Mouse (Mus musculus): ENCODE measurements around the gene Lbr. TPM values are rescaled to one million over a fixed set of nuclear protein-coding genes. Genes with fewer than 3 reads are reported as not detected.

Gene Lbr
- polyA plus RNA-seq, 1 experiment, result 31.5 TPM

- H3K79me3 ChIP-seq (ENCODE audit: low read depth), result peaks cover 45% of the 10 kb centered on the region
- H3K4me3 ChIP-seq (ENCODE audit: insufficient read depth, poor library complexity, severe bottlenecking), result peak overlapping the region; percentile 55
- no peaks in the 10 kb centered on the region for H3K27me3 ChIP-seq (ENCODE audit: control insufficient read depth, insufficient read depth, insufficient read length)
- peak; percentile 53 for TF ChIP-seq MAX (IDR thresholded peaks at IDR 0.05)
- TF ChIP-seq FOSL1 (IDR thresholded peaks at IDR 0.05; ENCODE audit: insufficient read depth, low read length, poor library complexity, severe bottlenecking), result no peak
- peaks cover 49% of the 10 kb centered on the region for H3K79me2 ChIP-seq (ENCODE audit: control insufficient read depth, insufficient read depth)
- peak overlapping the region; percentile 77 for H3ac ChIP-seq (ENCODE audit: control insufficient read depth, insufficient read length, low read depth)
- H3K36me3 ChIP-seq (ENCODE audit: control insufficient read depth, insufficient read depth), result peaks cover 4% of the 10 kb centered on the region
Measured at GRCm38 (mm10) chr1:181841864-181842672, 778 bp downstream of the Lbr start.

GRCm38 (mm10) chr1:181841396-181841795, 1.4 kb downstream of the Lbr start:
- no peaks in the 10 kb centered on the region for H3K27me3 ChIP-seq (ENCODE audit: control insufficient read depth, insufficient read depth, insufficient read length)
- TF ChIP-seq USF1 (IDR thresholded peaks at IDR 0.05; ENCODE audit: low read depth), result no peak
- TF ChIP-seq CEBPB (IDR thresholded peaks at IDR 0.05; ENCODE audit: low read depth), result no peak
- no peak for TF ChIP-seq FOSL1 (IDR thresholded peaks at IDR 0.05; ENCODE audit: insufficient read depth, low read length, poor library complexity, severe bottlenecking)
- TF ChIP-seq CTCF (IDR thresholded peaks at IDR 0.05; ENCODE audit: control insufficient read depth, insufficient read depth, insufficient read length), result no peak
- no peak for TF ChIP-seq MYOD1 (IDR thresholded peaks at IDR 0.05; ENCODE audit: control insufficient read depth, insufficient read length, low read depth)
- TF ChIP-seq MYOG (IDR thresholded peaks at IDR 0.05; ENCODE audit: control insufficient read depth, extremely low read depth, insufficient read length), result no peak
- TF ChIP-seq MAX (IDR thresholded peaks at IDR 0.05), result no peak

GRCm38 (mm10) chr1:181839746-181840366, 3.0 kb downstream of the Lbr start:
- Histone ChIP-seq H3K36me3 (ENCODE audit: control insufficient read depth, insufficient read depth) (peaks cover 23% of the 10 kb centered on the region), H3K27me3 (ENCODE audit: control insufficient read depth, insufficient read depth, insufficient read length) (no peaks in the 10 kb centered on the region), H3K4me3 (ENCODE audit: insufficient read depth, poor library complexity, severe bottlenecking) (peak overlapping the region; percentile 55), H3K79me3 (ENCODE audit: low read depth) (peaks cover 59% of the 10 kb centered on the region), H3K79me2 (ENCODE audit: control insufficient read depth, insufficient read depth) (peaks cover 70% of the 10 kb centered on the region), H3ac (ENCODE audit: control insufficient read depth, insufficient read length, low read depth) (no peak overlapping the region)
- TF ChIP-seq CTCF (IDR thresholded peaks at IDR 0.05; ENCODE audit: control insufficient read depth, insufficient read depth, insufficient read length) (no peak), USF1 (IDR thresholded peaks at IDR 0.05; ENCODE audit: low read depth) (no peak), MAX (IDR thresholded peaks at IDR 0.05) (no peak), MYOG (IDR thresholded peaks at IDR 0.05; ENCODE audit: control insufficient read depth, extremely low read depth, insufficient read length) (no peak), MYOD1 (IDR thresholded peaks at IDR 0.05; ENCODE audit: control insufficient read depth, insufficient read length, low read depth) (no peak), FOSL1 (IDR thresholded peaks at IDR 0.05; ENCODE audit: insufficient read depth, low read length, poor library complexity, severe bottlenecking) (no peak)

More at GRCm38 (mm10) chr1:181841396-181841795, 1.4 kb downstream of the Lbr start:
- H3ac ChIP-seq (ENCODE audit: control insufficient read depth, insufficient read length, low read depth), result peak overlapping the region; percentile 77
- H3K79me3 ChIP-seq (ENCODE audit: low read depth), result peaks cover 51% of the 10 kb centered on the region
- H3K4me3 ChIP-seq (ENCODE audit: insufficient read depth, poor library complexity, severe bottlenecking), result peak overlapping the region; percentile 55
- H3K79me2 ChIP-seq (ENCODE audit: control insufficient read depth, insufficient read depth), result peaks cover 56% of the 10 kb centered on the region
- H3K36me3 ChIP-seq (ENCODE audit: control insufficient read depth, insufficient read depth), result peaks cover 10% of the 10 kb centered on the region

- H3K79me3 ChIP-seq (ENCODE audit: low read depth), result peaks cover 67% of the 10 kb centered on the region
- H3K36me3 ChIP-seq (ENCODE audit: control insufficient read depth, insufficient read depth), result peaks cover 40% of the 10 kb centered on the region
- TF ChIP-seq CTCF (IDR thresholded peaks at IDR 0.05; ENCODE audit: control insufficient read depth, insufficient read depth, insufficient read length), result no peak
- TF ChIP-seq MAX (IDR thresholded peaks at IDR 0.05), result no peak
- no peak for TF ChIP-seq CEBPB (IDR thresholded peaks at IDR 0.05; ENCODE audit: low read depth)
- TF ChIP-seq MYOG (IDR thresholded peaks at IDR 0.05; ENCODE audit: control insufficient read depth, extremely low read depth, insufficient read length), result no peak
- TF ChIP-seq MYOD1 (IDR thresholded peaks at IDR 0.05; ENCODE audit: control insufficient read depth, insufficient read length, low read depth), result no peak
- TF ChIP-seq FOSL1 (IDR thresholded peaks at IDR 0.05; ENCODE audit: insufficient read depth, low read length, poor library complexity, severe bottlenecking), result no peak
- no peak overlapping the region for H3ac ChIP-seq (ENCODE audit: control insufficient read depth, insufficient read length, low read depth)
- no peak overlapping the region for H3K4me3 ChIP-seq (ENCODE audit: insufficient read depth, poor library complexity, severe bottlenecking)
- no peaks in the 10 kb centered on the region for H3K27me3 ChIP-seq (ENCODE audit: control insufficient read depth, insufficient read depth, insufficient read length)
- H3K79me2 ChIP-seq (ENCODE audit: control insufficient read depth, insufficient read depth), result peaks cover 87% of the 10 kb centered on the region
Measured at GRCm38 (mm10) chr1:181838111-181838510, 4.7 kb downstream of the Lbr start.

- H3K36me3 ChIP-seq (ENCODE audit: control insufficient read depth, insufficient read depth), result peaks cover 79% of the 10 kb centered on the region
Measured at GRCm38 (mm10) chr1:181833143-181833542, 9.7 kb downstream of the Lbr start.

More at GRCm38 (mm10) chr1:181833143-181833542, 9.7 kb downstream of the Lbr start:
- Histone ChIP-seq H3ac (ENCODE audit: control insufficient read depth, insufficient read length, low read depth) (no peak overlapping the region), H3K27me3 (ENCODE audit: control insufficient read depth, insufficient read depth, insufficient read length) (no peaks in the 10 kb centered on the region), H3K79me3 (ENCODE audit: low read depth) (peaks cover 39% of the 10 kb centered on the region), H3K4me3 (ENCODE audit: insufficient read depth, poor library complexity, severe bottlenecking) (no peak overlapping the region), H3K79me2 (ENCODE audit: control insufficient read depth, insufficient read depth) (peaks cover 60% of the 10 kb centered on the region)
- TF ChIP-seq FOSL1 (IDR thresholded peaks at IDR 0.05; ENCODE audit: insufficient read depth, low read length, poor library complexity, severe bottlenecking) (no peak), MAX (IDR thresholded peaks at IDR 0.05) (no peak), CTCF (IDR thresholded peaks at IDR 0.05; ENCODE audit: control insufficient read depth, insufficient read depth, insufficient read length) (no peak), USF1 (IDR thresholded peaks at IDR 0.05; ENCODE audit: low read depth) (no peak), CEBPB (IDR thresholded peaks at IDR 0.05; ENCODE audit: low read depth) (no peak), MYOD1 (IDR thresholded peaks at IDR 0.05; ENCODE audit: control insufficient read depth, insufficient read length, low read depth) (no peak), MYOG (IDR thresholded peaks at IDR 0.05; ENCODE audit: control insufficient read depth, extremely low read depth, insufficient read length) (no peak)

Measured in C2C12 (cell line).